Mouse (Mus musculus) forebrain, postnatal 0 days (tissue): ENCODE data around the gene Hoxb4. TPM values are rescaled to one million over a fixed set of nuclear protein-coding genes. Genes with fewer than 3 reads are reported as not detected.

Experiments used
- ATAC-seq: fragments of 200-750 bp; cut with Nextera tagmentation; 2 replicates; pipeline ENCODE4 v1.8.0; 2017; ENCODE audit warnings: mild to moderate bottlenecking, moderate library complexity
- DNase-seq: peaks from one replicate; pipeline ENCODE4 v3.0.0-alpha.2; 2015
- H3K27ac ChIP-seq: fragments of 300-500 bp; sonication (generic); 2 replicates; pipeline ENCODE4 v1.5.1; 2014; ENCODE audit warnings: low read depth, mild to moderate bottlenecking, antibody characterized with exemption, low read length, moderate library complexity, mixed read lengths
- H3K27me3 ChIP-seq: fragments of 300-500 bp; sonication (generic); 2 replicates; pipeline ENCODE4 v1.6.1; 2014; ENCODE audit warnings: mild to moderate bottlenecking, low read length, mixed read lengths; ENCODE audit not compliant: insufficient read depth
- H3K36me3 ChIP-seq: fragments of 300-500 bp; sonication (generic); 2 replicates; pipeline ENCODE4 v1.6.1; 2014; ENCODE audit warnings: mild to moderate bottlenecking, moderate library complexity; ENCODE audit not compliant: insufficient read depth
- H3K4me1 ChIP-seq: fragments of 300-500 bp; sonication (generic); 2 replicates; pipeline ENCODE4 v1.6.1; 2014; ENCODE audit warnings: antibody characterized with exemption; ENCODE audit not compliant: insufficient read depth
- H3K4me2 ChIP-seq: fragments of 300-500 bp; sonication (generic); 2 replicates; pipeline ENCODE4 v1.6.1; 2014; ENCODE audit warnings: low read depth, mild to moderate bottlenecking, moderate library complexity
- H3K4me3 ChIP-seq: fragments of 300-500 bp; sonication (generic); 2 replicates; pipeline ENCODE4 v1.5.1; 2014; ENCODE audit warnings: low read depth, low read length, mixed read lengths
- H3K9ac ChIP-seq: fragments of 300-500 bp; sonication (generic); 2 replicates; pipeline ENCODE4 v1.6.1; 2014; ENCODE audit warnings: mild to moderate bottlenecking
- H3K9me3 ChIP-seq: fragments of 300-500 bp; sonication (generic); 2 replicates; pipeline ENCODE4 v1.6.1; 2016; ENCODE audit warnings: low read length
- CTCF ChIP-seq: sonication (generic); IDR thresholded peaks from 2 replicates; pipeline ENCODE4 v1.5.1; 2016; ENCODE audit warnings: antibody characterized with exemption, control low read depth, low read depth
- WGBS: fragments of 180-500 bp; shearing (Covaris S2); extraction: QIAGEN DNeasy Blood & Tissue Kit; methylation state at CpG from one replicate; pipeline ENCODE4 v1.1.7; 2014; 5-methylcytosine and 5-hydroxymethylcytosine counted together
- polyA plus RNA-seq: library from polyadenylated mRNA; unstranded; fragments of >200 nt; fragmentation: Nextera tagmentation; extraction: Ambion mirVana; gene quantifications from 2 replicates; pipeline ENCODE4 v1.2.1, GENCODE M21; 2015
- total RNA-seq: library from RNA; depleted of rRNA; stranded (reverse); fragments of >200 nt; gene quantifications from 2 replicates; pipeline ENCODE4 v1.2.3, GENCODE M21; 2014

Gene Hoxb4
- total and polyA plus RNA-seq, 2 experiments from 2014 or later: not detected

GRCm38 (mm10) chr11:96324125-96324524 lies 6.1 kb downstream of the Hoxb4 start:
- 2% methylated on average over 5 of the region's 5 CpGs for WGBS
- H3K4me3 ChIP-seq: no peak overlapping the region

GRCm38 (mm10) chr11:96324965-96325364 lies 6.9 kb downstream of the Hoxb4 start:
- H3K27ac ChIP-seq: no peak overlapping the region
- H3K4me3 ChIP-seq: no peak overlapping the region
- H3K36me3 ChIP-seq: no peaks in the 10 kb centered on the region
- no peaks in the 10 kb centered on the region for H3K9me3 ChIP-seq
- WGBS: 2% methylated on average over 8 of the region's 8 CpGs
- no peaks in the 10 kb centered on the region for H3K4me1 ChIP-seq
- no peak for ATAC-seq
- H3K4me2 ChIP-seq: no peak overlapping the region
- peaks cover 100% of the 10 kb centered on the region for H3K27me3 ChIP-seq
- TF ChIP-seq CTCF: no peak
- H3K9ac ChIP-seq: no peak overlapping the region
- DNase-seq: no peak

More at GRCm38 (mm10) chr11:96324125-96324524, 6.1 kb downstream of the Hoxb4 start:
- Histone ChIP-seq H3K27ac (no peak overlapping the region), H3K4me1 (no peaks in the 10 kb centered on the region), H3K4me2 (no peak overlapping the region), H3K36me3 (no peaks in the 10 kb centered on the region), H3K9ac (no peak overlapping the region), H3K27me3 (peaks cover 100% of the 10 kb centered on the region), H3K9me3 (no peaks in the 10 kb centered on the region)
- DNase-seq (no peak), ATAC-seq (no peak)
- TF ChIP-seq CTCF: no peak

- Histone ChIP-seq H3K4me1 (no peaks in the 10 kb centered on the region), H3K27me3 (peaks cover 100% of the 10 kb centered on the region), H3K27ac (no peak overlapping the region), H3K4me2 (no peak overlapping the region), H3K9ac (no peak overlapping the region), H3K9me3 (no peaks in the 10 kb centered on the region), H3K4me3 (no peak overlapping the region), H3K36me3 (no peaks in the 10 kb centered on the region)
- no peak for DNase-seq
- no peak for ATAC-seq
- no peak for TF ChIP-seq CTCF
- 2% methylated on average over 22 of the region's 22 CpGs for WGBS
These were observed 7.7 kb downstream of the Hoxb4 start for GRCm38 (mm10) chr11:96325747-96326212.

DNA sequence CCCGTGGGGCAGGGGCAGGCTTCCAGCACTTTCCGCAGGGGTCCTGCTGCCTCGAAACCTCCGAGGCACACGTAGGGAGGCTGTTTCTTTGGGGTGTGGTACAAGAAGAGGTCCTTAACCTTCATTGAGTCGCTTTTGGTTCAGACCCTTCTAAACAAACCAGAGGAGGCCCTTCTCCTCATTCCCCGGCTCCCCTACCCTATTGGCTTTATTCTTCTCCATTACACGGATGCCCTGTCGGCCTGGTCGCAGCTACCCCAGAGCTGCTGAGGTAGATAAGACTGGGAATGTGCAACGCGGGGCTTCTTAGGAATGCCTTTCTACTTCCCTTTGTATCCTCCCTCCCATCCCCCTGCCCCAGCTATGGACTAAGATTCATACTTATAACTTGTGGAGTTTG lies 8.6 kb downstream of the Hoxb4 start:
- no peak for ATAC-seq
- Histone ChIP-seq H3K27ac (no peak overlapping the region), H3K9me3 (no peaks in the 10 kb centered on the region), H3K4me1 (no peaks in the 10 kb centered on the region), H3K4me3 (no peak overlapping the region), H3K27me3 (peaks cover 100% of the 10 kb centered on the region), H3K9ac (no peak overlapping the region), H3K4me2 (no peak overlapping the region), H3K36me3 (no peaks in the 10 kb centered on the region)
- WGBS: 2% methylated on average over 12 of the region's 12 CpGs
- TF ChIP-seq CTCF: no peak
- no peak for DNase-seq

- DNase-seq (no peak), ATAC-seq (no peak)
- H3K4me3 ChIP-seq: no peak overlapping the region
- no peak overlapping the region for H3K4me2 ChIP-seq
- H3K36me3 ChIP-seq: no peaks in the 10 kb centered on the region
- TF ChIP-seq CTCF: no peak
- H3K27ac ChIP-seq: no peak overlapping the region
- WGBS: 3% methylated on average over 7 of the region's 7 CpGs
- peaks cover 100% of the 10 kb centered on the region for H3K27me3 ChIP-seq
- H3K9me3 ChIP-seq: no peaks in the 10 kb centered on the region
- no peak overlapping the region for H3K9ac ChIP-seq
- H3K4me1 ChIP-seq: no peaks in the 10 kb centered on the region
These were observed 9.1 kb downstream of the Hoxb4 start for GRCm38 (mm10) chr11:96327122-96327521.

DNA sequence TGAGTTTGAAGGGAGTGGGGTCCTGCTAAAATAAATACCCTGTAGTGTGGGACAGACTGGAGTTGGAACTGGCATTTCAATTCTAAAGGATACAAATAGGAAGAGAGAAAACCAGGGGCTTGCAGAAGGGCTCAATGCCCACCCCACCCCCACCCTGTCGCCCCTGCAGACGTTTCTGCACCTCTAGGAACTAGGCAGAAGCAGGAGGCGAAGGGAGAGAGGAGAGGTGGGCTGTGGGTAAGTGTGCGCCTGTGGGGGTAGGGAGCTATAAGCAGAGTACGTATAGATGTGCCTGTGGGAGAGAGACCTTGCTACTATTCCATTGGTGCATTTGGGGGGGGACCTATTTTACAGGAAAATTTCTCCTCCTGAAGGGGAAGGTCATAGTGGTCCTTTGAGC lies 9.7 kb downstream of the Hoxb4 start:
- H3K27me3 ChIP-seq: peaks cover 100% of the 10 kb centered on the region
- no peak overlapping the region for H3K27ac ChIP-seq
- no peaks in the 10 kb centered on the region for H3K9me3 ChIP-seq
- WGBS: 6% methylated on average over 5 of the region's 5 CpGs
- no peaks in the 10 kb centered on the region for H3K36me3 ChIP-seq
- no peak for DNase-seq
- ATAC-seq: no peak
- no peak overlapping the region for H3K4me3 ChIP-seq
- no peaks in the 10 kb centered on the region for H3K4me1 ChIP-seq
- no peak for TF ChIP-seq CTCF
- H3K4me2 ChIP-seq: no peak overlapping the region
- H3K9ac ChIP-seq: no peak overlapping the region

DNA sequence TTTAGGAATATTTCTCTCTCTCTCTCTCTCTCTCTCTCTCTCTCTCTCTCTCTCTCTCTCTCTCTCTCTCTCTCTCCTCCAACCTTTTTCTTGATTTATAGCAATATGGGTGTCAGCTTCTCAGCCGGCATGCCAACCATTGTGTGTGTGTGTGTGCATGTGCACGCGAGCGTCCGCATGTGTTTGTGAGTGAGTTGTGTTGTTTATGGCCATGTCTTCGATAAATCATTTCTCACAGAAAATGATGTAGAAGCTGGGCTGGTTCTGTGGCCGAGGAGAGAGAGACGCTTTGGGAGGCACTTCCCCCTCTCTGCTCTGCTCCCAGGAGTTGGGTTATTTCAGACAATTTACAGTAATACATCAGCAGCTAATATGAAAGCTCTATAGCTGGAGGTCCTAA lies 10.5 kb downstream of the Hoxb4 start:
- H3K4me3 ChIP-seq: no peak overlapping the region
- no peaks in the 10 kb centered on the region for H3K9me3 ChIP-seq
- H3K36me3 ChIP-seq: no peaks in the 10 kb centered on the region
- H3K27me3 ChIP-seq: peaks cover 100% of the 10 kb centered on the region
- no peak for TF ChIP-seq CTCF
- no peak overlapping the region for H3K4me2 ChIP-seq
- DNase-seq (no peak), ATAC-seq (no peak)
- H3K27ac ChIP-seq: no peak overlapping the region
- H3K4me1 ChIP-seq: no peaks in the 10 kb centered on the region
- H3K9ac ChIP-seq: no peak overlapping the region
- 3% methylated on average over 8 of the region's 8 CpGs for WGBS
